Mouse (Mus musculus): ENCODE measurements around the gene Sh3bgrl3.

DNA sequence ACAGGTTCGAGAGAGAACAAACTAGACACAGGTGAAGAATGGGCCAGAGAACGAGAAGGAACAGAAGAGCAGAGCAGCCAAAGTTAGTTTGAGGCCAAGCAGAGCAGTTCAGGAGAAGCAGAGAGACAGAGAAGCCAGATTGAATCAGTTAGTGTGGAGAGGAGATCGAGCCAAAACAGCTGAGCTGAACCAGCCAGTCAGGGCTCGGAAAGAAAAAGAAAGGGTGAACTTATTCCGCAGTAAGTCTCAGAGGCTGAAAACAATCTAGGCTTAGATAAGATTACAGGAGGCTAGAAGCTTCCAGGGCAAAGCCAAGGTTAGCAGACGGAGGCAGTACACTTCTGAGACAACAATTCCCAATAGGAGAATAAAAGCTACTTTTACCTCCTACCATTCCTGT, 36.4 kb upstream of the Sh3bgrl3 start:
- TF ChIP-seq IRF4 (IDR thresholded peaks at IDR 0.05; ENCODE audit: low read depth, low read length) (no peak), SIN3A (IDR thresholded peaks at IDR 0.05; ENCODE audit: low read length) (no peak), TCF12 (IDR thresholded peaks at IDR 0.05; ENCODE audit: low read depth, low read length) (no peak), USF1 (IDR thresholded peaks at IDR 0.05; ENCODE audit: low read depth, low read length) (no peak), BHLHE40 (IDR thresholded peaks at IDR 0.05; ENCODE audit: low read depth, low read length) (no peak), ZNF384 (IDR thresholded peaks at IDR 0.05; ENCODE audit: low read depth, low read length) (no peak), POLR2A (IDR thresholded peaks at IDR 0.05; ENCODE audit: low read depth, low read length) (no peak), MAFK (IDR thresholded peaks at IDR 0.05; ENCODE audit: insufficient replicate concordance, low read length) (no peak), EP300 (IDR thresholded peaks at IDR 0.05; ENCODE audit: low read length) (no peak), NRF1 (IDR thresholded peaks at IDR 0.05; ENCODE audit: low read depth, low read length) (no peak), USF2 (conservative IDR thresholded peaks at IDR 0.05; ENCODE audit: low read depth, low read length) (no peak), MXI1 (IDR thresholded peaks at IDR 0.05; ENCODE audit: low read depth, low read length) (no peak), POLR2AphosphoS2 (IDR thresholded peaks at IDR 0.05; ENCODE audit: low read depth, low read length) (no peak), ZKSCAN1 (IDR thresholded peaks at IDR 0.05; ENCODE audit: borderline replicate concordance, low read depth, low read length) (no peak)

All from CH12.LX (cell line).